ENCODE assay signal across 14 mouse cellular contexts in genomic region chr5:122965427-122965826, GRCm38 (mm10). TPM values are rescaled to one million over a fixed set of nuclear protein-coding genes. Genes with fewer than 3 reads are reported as not detected.
DNase-seq lines count a peak whose midpoint lies in the region; ATAC-seq and TF ChIP-seq lines count a peak whose summit lies in the region.
"Had no signal": no experiment of that assay in that cellular context is flagged by ENCODE, and none has a peak within 500 bp of the region (broad histone marks: within the 10 kb centered on the region; RNA-seq: fewer than 3 reads in every experiment).

No protein-coding gene starts in this region.

- H3K36me3 ChIP-seq in forebrain, embryonic 14.5 days (ENCODE audit: control insufficient read depth, insufficient read depth, low read length) = peaks cover 6% of the 10 kb centered on the region; the same call in 1 of the 2 replicates
- no peaks in the 10 kb centered on the region for H3K36me3 ChIP-seq in forebrain, embryonic 11.5 days (ENCODE audit: control insufficient read depth, insufficient read depth, low read length)
- H3K36me3 ChIP-seq in stomach, postnatal 0 days (ENCODE audit: control insufficient read depth, insufficient read depth, low read length) = no peaks in the 10 kb centered on the region
- H3K36me3 ChIP-seq: hindbrain, embryonic 15.5 days had no signal

- no peak for TF ChIP-seq EP300 in stomach, postnatal 0 days (optimal IDR thresholded peaks at IDR 0.05)

- no peaks in the 10 kb centered on the region for H3K27me3 ChIP-seq in forebrain, embryonic 14.5 days (replicated peaks; ENCODE audit: control insufficient read depth, insufficient read depth, low read length)
- H3K27me3 ChIP-seq in forebrain, embryonic 11.5 days (ENCODE audit: control insufficient read depth, insufficient read depth, low read length) = no peaks in the 10 kb centered on the region
- no peaks in the 10 kb centered on the region for H3K27me3 ChIP-seq in stomach, postnatal 0 days (ENCODE audit: control insufficient read depth, insufficient read depth, low read length)
- H3K27me3 ChIP-seq: hindbrain, embryonic 15.5 days; limb, embryonic 13.5 days had no signal

- DNase-seq in forebrain, embryonic 14.5 days (ENCODE audit: low spot score) = peak; percentile 85
- no peak for DNase-seq in forebrain, embryonic 11.5 days (ENCODE audit: low spot score)
- DNase-seq in layer of hippocampus, adult 9-11 months = peak; percentile 72
- DNase-seq in layer of hippocampus, adult 11-12 months (ENCODE audit: low spot score) = no peak
- DNase-seq in brain, embryonic 14.5 days (ENCODE audit: low read depth) = peak; percentile 89
- DNase-seq in stomach, postnatal 0 days (ENCODE audit: low spot score) = no peak
- DNase-seq: embryo, embryonic 11 days; lung, postnatal 4 days; midbrain, embryonic 14.5 days had no signal

- TF ChIP-seq POLR2A in brain, embryonic 14.5 days (IDR thresholded peaks at IDR 0.05; ENCODE audit: borderline replicate concordance, extremely low read depth, insufficient read depth, insufficient read length, poor library complexity, severe bottlenecking) = no peak

- no peak overlapping the region for H3K4me2 ChIP-seq in forebrain, embryonic 14.5 days (ENCODE audit: low read length)
- H3K4me2 ChIP-seq in forebrain, embryonic 11.5 days (ENCODE audit: low read depth, low read length, severe bottlenecking) = no peak overlapping the region
- H3K4me2 ChIP-seq in stomach, postnatal 0 days (replicated peaks; ENCODE audit: low read depth) = no peak overlapping the region
- H3K4me2 ChIP-seq: hindbrain, embryonic 15.5 days; limb, embryonic 13.5 days had no signal

- 67% methylated on average over 11 of the region's 11 CpGs for WGBS in forebrain, embryonic 14.5 days
- WGBS in forebrain, embryonic 11.5 days = 93% methylated on average over 11 of the region's 11 CpGs
- 66% methylated on average over 11 of the region's 11 CpGs for WGBS in stomach, postnatal 0 days

- H3K27ac ChIP-seq in forebrain, embryonic 14.5 days (ENCODE audit: low read depth, low read length) = peak overlapping the region; percentile 48; the same call in 1 of the 2 replicates
- H3K27ac ChIP-seq in forebrain, embryonic 11.5 days (ENCODE audit: low read depth, low read length) = no peak overlapping the region
- peak overlapping the region; percentile 35 for H3K27ac ChIP-seq in stomach, postnatal 0 days (replicated peaks)
- H3K27ac ChIP-seq: hindbrain, embryonic 15.5 days; left cerebral cortex, adult 2 months; limb, embryonic 13.5 days had no signal

- no peaks in the 10 kb centered on the region for H3K9me3 ChIP-seq in forebrain, embryonic 14.5 days (replicated peaks; ENCODE audit: control insufficient read depth, low read length)
- H3K9me3 ChIP-seq in forebrain, embryonic 11.5 days (ENCODE audit: control insufficient read depth, low read length) = no peaks in the 10 kb centered on the region
- no peaks in the 10 kb centered on the region for H3K9me3 ChIP-seq in stomach, postnatal 0 days (ENCODE audit: control insufficient read depth, low read length)
- H3K9me3 ChIP-seq: hindbrain, embryonic 15.5 days; limb, embryonic 13.5 days had no signal

- H3K9ac ChIP-seq in forebrain, embryonic 14.5 days (ENCODE audit: low read length) = no peak overlapping the region
- H3K9ac ChIP-seq in forebrain, embryonic 11.5 days (ENCODE audit: low read length) = no peak overlapping the region
- H3K9ac ChIP-seq in stomach, postnatal 0 days (ENCODE audit: low read length) = no peak overlapping the region
- H3K9ac ChIP-seq: hindbrain, embryonic 15.5 days; limb, embryonic 13.5 days had no signal

- peak; percentile 65; the same call in 1 of the 2 replicates for ATAC-seq in forebrain, embryonic 14.5 days
- no peak for ATAC-seq in forebrain, embryonic 11.5 days (replicated peaks; ENCODE audit: low FRiP score)
- no peak for ATAC-seq in stomach, postnatal 0 days (ENCODE audit: low FRiP score, low TSS enrichment)
- ATAC-seq in erythroid progenitor cell, adult 5-6 weeks (replicated peaks; ENCODE audit: low FRiP score, poor library complexity, severe bottlenecking) = no peak
- ATAC-seq: CD4-positive, CD25-positive, alpha-beta regulatory T cell, adult 4 months had no signal

- H3K4me3 ChIP-seq in forebrain, embryonic 14.5 days (ENCODE audit: low read depth, low read length) = no peak overlapping the region
- no peak overlapping the region for H3K4me3 ChIP-seq in forebrain, embryonic 11.5 days (ENCODE audit: low read depth, low read length)
- H3K4me3 ChIP-seq in stomach, postnatal 0 days (ENCODE audit: low read depth, low read length) = no peak overlapping the region
- H3K4me3 ChIP-seq: hindbrain, embryonic 15.5 days; left cerebral cortex, adult 2 months; limb, embryonic 13.5 days had no signal

- no peak for TF ChIP-seq CTCF in brain, embryonic 14.5 days (IDR thresholded peaks at IDR 0.05; ENCODE audit: borderline replicate concordance, extremely low read depth, insufficient read depth, insufficient read length)
- TF ChIP-seq CTCF in stomach, postnatal 0 days (IDR thresholded peaks at IDR 0.05; ENCODE audit: low read depth) = no peak

- H3K4me1 ChIP-seq in forebrain, embryonic 14.5 days (ENCODE audit: control insufficient read depth, insufficient read depth, low read length) = no peaks in the 10 kb centered on the region
- H3K4me1 ChIP-seq in forebrain, embryonic 11.5 days (replicated peaks; ENCODE audit: control insufficient read depth, insufficient read depth, low read length) = no peaks in the 10 kb centered on the region
- H3K4me1 ChIP-seq in stomach, postnatal 0 days (replicated peaks; ENCODE audit: control insufficient read depth, insufficient read depth) = no peaks in the 10 kb centered on the region
- H3K4me1 ChIP-seq: hindbrain, embryonic 15.5 days; limb, embryonic 13.5 days had no signal

RNA-seq across cellular contexts. Expression of gene Kdm2b, which starts 24.2 kb away (rescaled TPM):
- 73.8 and 94.1 TPM in 2 replicates for polyA plus RNA-seq in forebrain, embryonic 14.5 days (2014; fragmentation: Nextera tagmentation; extraction: Ambion mirVana)
- polyA plus RNA-seq in forebrain, embryonic 11.5 days (2014; fragmentation: Nextera tagmentation; extraction: Ambion mirVana) = 78.0 and 92.4 TPM in 2 replicates
- 81.7 and 102 TPM in 2 replicates for polyA plus RNA-seq in brain, embryonic 14.5 days (2012; rRNA removed)
- polyA plus RNA-seq in stomach, postnatal 0 days (2015; fragmentation: Nextera tagmentation; extraction: Ambion mirVana) = 15.3 and 15.5 TPM in 2 replicates
- 7.5 and 13.0 TPM in 2 replicates for total RNA-seq in erythroid progenitor cell, adult 5-6 weeks (2015; ENCODE audit: low replicate concordance)
- 13.0 and 14.9 TPM in 2 replicates for total RNA-seq in erythroid progenitor cell, adult 5-6 weeks (2017; ENCODE audit: low replicate concordance)

RNA-seq across cellular contexts. Expression of gene Orai1, which starts 49.4 kb away (rescaled TPM):
- polyA plus RNA-seq in forebrain, embryonic 14.5 days (2014; fragmentation: Nextera tagmentation; extraction: Ambion mirVana) = 13.3 and 13.8 TPM in 2 replicates
- polyA plus RNA-seq in forebrain, embryonic 11.5 days (2014; fragmentation: Nextera tagmentation; extraction: Ambion mirVana) = 9.6 and 9.8 TPM in 2 replicates
- 21.2 and 23.6 TPM in 2 replicates for polyA plus RNA-seq in brain, embryonic 14.5 days (2012; rRNA removed)
- 29.6 TPM in 2 replicates for polyA plus RNA-seq in stomach, postnatal 0 days (2015; fragmentation: Nextera tagmentation; extraction: Ambion mirVana)
- total RNA-seq in erythroid progenitor cell, adult 5-6 weeks (2015; ENCODE audit: low replicate concordance) = 5.0 and 24.3 TPM in 2 replicates
- total RNA-seq in erythroid progenitor cell, adult 5-6 weeks (2017; ENCODE audit: low replicate concordance) = 3.5 and 4.0 TPM in 2 replicates

Comparison
In these comparisons a context has a peak if more than half of its experiments do, and no peak if none do; other contexts are left out.
1. DNase-seq: peak in forebrain, embryonic 14.5 days (single experiment), layer of hippocampus, adult 9-11 months (single experiment) and brain, embryonic 14.5 days (single experiment); none in forebrain, embryonic 11.5 days (single experiment), layer of hippocampus, adult 11-12 months (single experiment) and stomach, postnatal 0 days (single experiment).